Mouse (Mus musculus): Measurements from ENCODE around the gene Gbp4.
"Not testable (repeated sequence)": the region's sequence is repeated elsewhere in the genome, so short reads cannot be mapped to it uniquely, and the experiment has no call there.

- not testable (repeated sequence) for TF ChIP-seq MYOD1 (IDR thresholded peaks at IDR 0.05; ENCODE audit: control insufficient read depth in 1 of 3, insufficient read length in 2 of 3, low read depth in 2 of 3); SRF (IDR thresholded peaks at IDR 0.05; ENCODE audit: control insufficient read depth, insufficient read length, low read depth); POLR2A (IDR thresholded peaks at IDR 0.05; ENCODE audit: insufficient read length, low read depth); POLR2AphosphoS2 (IDR thresholded peaks at IDR 0.05; ENCODE audit: insufficient read length, low read depth); USF1 (IDR thresholded peaks at IDR 0.05; ENCODE audit: low read depth); TCF12 (IDR thresholded peaks at IDR 0.05; ENCODE audit: insufficient read depth, poor library complexity, severe bottlenecking); CEBPB (IDR thresholded peaks at IDR 0.05; ENCODE audit: insufficient read depth, poor library complexity, severe bottlenecking); MAX (IDR thresholded peaks at IDR 0.05; ENCODE audit: low read depth); E2F4 (IDR thresholded peaks at IDR 0.05; ENCODE audit: insufficient read depth); TCF3 (IDR thresholded peaks at IDR 0.05; ENCODE audit: insufficient read length, low read depth)
Observed at GRCm38 (mm10) chr5:105110271-105110852, 29.0 kb downstream of the Gbp4 start.
